Mouse (Mus musculus) adrenal gland, postnatal 14 days (tissue): ENCODE measurements around the gene Pdxp. TPM values are rescaled to one million over a fixed set of nuclear protein-coding genes. Genes with fewer than 3 reads are reported as not detected.
"Not testable (repeated sequence)": the region's sequence is repeated elsewhere in the genome, so short reads cannot be mapped to it uniquely, and the experiment has no call there.

Experiments used
- DNase-seq: peaks from one replicate; pipeline ENCODE4 v3.0.0; 2021; ENCODE audit warnings: mixed read lengths
- long read RNA-seq, 2 experiments: library from polyadenylated mRNA; stranded (forward); transcript quantifications; one replicate each; pipeline ENCODE4 v2.0.0; 2021
- total RNA-seq: library from RNA; stranded (reverse); gene quantifications from 2 replicates; pipeline ENCODE4 v1.2.3, GENCODE M21; 2021

Gene Pdxp
- total RNA-seq: 4.4 and 6.2 TPM in 2 replicates
- long read RNA-seq, experiment 1, transcript Pdxp-201 (2 exons, 2,001 nt): major isoform, 17 of 17 reads
- long read RNA-seq, experiment 1, partial matches to known transcripts: 0 of 17 reads
- long read RNA-seq, experiment 1, other reads (novel, unspliced or antisense): 0 of 17 reads
- long read RNA-seq, experiment 2, transcript Pdxp-201 (2 exons, 2,001 nt): major isoform, 9 of 9 reads
- long read RNA-seq, experiment 2, partial matches to known transcripts: 0 of 9 reads
- long read RNA-seq, experiment 2, other reads (novel, unspliced or antisense): 0 of 9 reads

DNA sequence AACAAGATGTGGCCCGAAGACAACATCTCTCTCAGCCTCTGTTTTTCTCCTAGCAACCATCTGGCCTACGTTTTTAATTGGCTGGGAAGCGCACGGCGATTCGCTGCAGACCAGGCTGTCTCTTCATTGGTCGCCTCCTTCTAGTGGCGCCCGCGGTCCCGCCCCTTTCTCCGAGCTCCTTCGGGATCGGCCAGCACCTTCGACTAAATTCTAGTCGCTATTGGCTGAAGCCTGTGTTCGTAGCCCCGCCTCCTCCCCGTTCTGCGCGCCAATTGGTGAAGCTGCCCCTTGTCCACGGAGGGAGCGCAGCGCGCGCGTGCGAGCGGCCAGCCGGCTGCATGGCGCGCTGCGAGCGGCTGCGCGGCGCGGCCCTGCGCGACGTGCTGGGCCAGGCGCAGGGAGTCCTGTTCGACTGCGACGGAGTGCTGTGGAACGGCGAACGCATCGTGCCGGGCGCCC is at the start of gene Pdxp:
Gene Pdxp (plus strand): TSS at position 288 of the 459 bp plus-strand sequence.
- peak; percentile 97 for DNase-seq

GRCm38 (mm10) chr15:78868398-78868797 is 45.3 kb upstream of the Pdxp start:
- no peak for DNase-seq

- DNase-seq: no peak
Measured at GRCm38 (mm10) chr15:78868826-78869233, 44.9 kb upstream of the Pdxp start.

- DNase-seq: peak; percentile 61
Measured at GRCm38 (mm10) chr15:78869775-78870174, 43.9 kb upstream of the Pdxp start.

DNA sequence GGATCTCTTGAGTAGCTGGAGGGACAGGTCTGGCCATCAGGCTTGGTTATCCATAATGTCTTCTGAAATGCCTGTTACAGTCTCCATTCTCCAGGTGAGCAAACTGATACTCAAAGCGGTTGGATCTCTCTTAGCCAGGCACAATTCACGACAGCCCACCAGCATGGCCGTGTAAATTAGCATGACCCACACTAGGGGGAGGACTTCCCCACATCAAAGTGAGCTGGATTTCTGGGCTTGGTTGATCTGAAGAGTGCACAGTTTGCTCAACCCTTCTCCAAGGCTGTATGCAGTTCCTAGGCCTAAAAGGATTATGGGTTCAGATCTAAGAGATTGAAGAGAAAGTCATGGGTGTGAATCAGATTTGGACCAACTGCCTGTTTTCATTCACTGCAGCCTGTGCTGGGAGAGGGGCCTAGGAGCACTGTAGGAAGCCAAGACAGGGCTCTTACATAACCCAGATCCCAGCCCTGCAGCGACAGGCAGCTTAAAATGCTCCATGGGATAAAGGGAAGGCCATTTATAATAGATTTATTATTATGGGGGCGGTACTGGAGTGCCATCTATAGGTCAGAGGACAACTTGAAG is 41.6 kb upstream of the Pdxp start:
- DNase-seq: no peak

GRCm38 (mm10) chr15:78873803-78874435 is 39.8 kb upstream of the Pdxp start:
- DNase-seq: peak; percentile 63

DNA sequence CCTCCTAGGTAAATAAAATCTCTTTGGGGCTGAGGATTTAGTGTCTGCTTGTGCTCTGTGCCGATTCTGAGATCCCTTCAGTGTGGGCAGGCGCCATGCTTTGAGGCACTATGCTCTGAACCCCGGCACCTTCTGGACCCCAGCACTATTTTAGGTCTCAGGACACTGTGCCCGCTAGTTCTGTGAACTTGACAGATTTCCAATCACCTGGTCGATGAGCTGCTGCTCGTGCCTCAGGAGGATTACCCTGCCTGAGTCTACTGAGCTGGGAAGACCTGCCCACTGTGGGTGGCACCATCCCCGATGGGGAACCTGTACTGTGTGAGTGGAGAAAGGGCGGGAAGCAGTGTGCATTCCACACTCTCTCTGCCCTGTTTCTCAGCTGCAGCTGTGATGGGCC is 38.7 kb upstream of the Pdxp start:
- no peak for DNase-seq

GRCm38 (mm10) chr15:78875537-78875936 is 38.2 kb upstream of the Pdxp start:
- DNase-seq: no peak

- peak; percentile 92 for DNase-seq
Measured at GRCm38 (mm10) chr15:78876258-78876696, 37.4 kb upstream of the Pdxp start.

DNA sequence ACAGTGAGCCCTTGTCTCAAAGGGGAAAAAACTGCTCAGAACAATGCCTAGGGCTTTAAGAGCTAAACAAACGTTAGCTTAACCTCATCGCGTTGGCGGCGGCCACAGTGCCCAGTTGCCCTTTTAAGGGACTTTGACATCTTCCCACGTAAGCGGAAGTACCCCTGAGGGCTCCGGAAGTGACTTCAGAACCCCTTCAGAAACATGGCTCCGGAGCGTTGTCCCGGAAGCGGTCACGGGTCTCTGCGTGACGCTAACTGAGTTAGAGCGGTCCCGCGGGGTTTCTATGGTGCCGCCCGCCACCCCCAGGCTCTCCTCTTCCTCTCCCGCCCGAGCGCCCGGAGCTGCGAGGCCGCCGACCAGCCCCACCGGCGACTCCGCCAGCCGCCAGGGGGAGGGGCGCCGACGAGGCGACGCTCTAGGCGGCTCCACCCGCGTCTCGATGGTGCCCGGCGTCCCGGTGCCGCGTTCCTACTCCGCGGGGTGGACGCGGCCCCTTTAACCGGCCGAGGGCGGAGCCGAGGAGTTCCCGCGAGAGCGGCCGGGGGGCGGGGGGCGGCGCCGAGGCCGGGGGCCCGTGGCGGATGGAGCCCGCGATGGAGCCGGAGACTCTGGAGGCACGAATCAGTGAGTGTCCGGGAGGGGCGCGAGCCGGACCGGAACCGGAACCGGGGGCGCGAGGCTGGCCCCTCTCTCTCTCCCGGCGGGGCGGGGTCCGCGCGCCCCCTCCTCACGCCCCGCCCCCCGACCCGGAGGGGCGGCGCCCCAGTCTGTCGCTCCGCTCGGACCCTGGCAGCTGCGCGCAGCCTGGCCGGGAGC is 36.5 kb upstream of the Pdxp start, which contains the start of gene Gga1:
Gene Gga1 (plus strand): TSS at position 200 of the 819 bp plus-strand sequence.
- DNase-seq: peak; percentile 95

- peak; percentile 46 for DNase-seq
Measured at GRCm38 (mm10) chr15:78877810-78878390, 35.8 kb upstream of the Pdxp start.

DNA sequence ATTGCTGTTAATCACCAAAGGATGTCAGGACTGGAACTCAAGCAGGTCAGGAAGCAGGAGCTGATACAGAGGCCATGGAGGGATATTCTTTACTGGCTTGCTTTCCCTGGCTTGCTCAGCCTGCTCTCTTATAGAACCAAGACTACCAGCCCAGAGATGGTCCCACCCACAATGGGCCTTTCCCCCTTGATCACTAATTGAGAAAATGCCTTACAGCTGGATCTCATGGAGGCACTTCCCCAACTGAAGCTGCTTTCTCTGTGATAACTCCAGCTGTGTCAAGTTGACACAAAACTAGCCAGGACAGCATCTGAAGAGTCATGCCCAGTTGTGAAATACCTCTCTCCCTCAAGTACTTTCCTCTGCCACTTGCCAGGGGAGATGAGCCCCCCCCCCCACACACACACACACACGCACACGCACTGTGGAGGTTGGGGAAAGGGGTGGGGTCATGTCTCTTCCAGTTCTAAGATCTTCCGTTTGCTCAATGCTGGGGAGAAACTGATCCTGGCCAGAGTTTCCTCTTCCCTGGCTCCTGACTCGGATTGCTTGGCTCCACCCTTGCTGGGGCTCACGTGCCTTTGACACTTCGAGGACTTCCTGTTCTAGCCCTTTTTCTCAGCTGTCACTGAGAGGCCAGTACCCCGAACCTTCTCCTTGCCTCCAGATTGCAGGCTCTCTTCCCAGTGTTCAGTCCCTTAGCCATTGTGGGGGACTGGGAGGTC is 34.8 kb upstream of the Pdxp start:
- not testable (repeated sequence) for DNase-seq

DNA sequence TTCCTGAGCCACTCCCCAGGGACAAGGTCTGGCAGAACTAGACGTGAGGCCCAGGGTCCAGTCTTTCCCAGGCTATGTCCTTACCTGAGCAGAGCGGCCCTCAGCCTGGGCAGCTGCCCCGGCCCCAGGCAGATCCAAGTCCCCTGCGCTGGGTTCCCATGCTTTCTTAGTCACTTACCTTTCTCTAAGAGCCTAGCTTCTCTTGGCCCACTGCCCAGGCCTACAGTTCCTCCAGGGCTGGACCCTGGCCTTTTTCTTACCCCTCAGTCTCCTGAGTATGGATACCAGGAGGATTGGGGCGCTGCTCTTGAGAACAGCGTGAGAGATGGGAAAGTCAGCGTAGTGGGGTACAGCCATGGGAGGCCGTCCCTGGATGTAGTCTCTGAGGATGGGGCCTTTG is 33.3 kb upstream of the Pdxp start:
- DNase-seq: no peak

DNA sequence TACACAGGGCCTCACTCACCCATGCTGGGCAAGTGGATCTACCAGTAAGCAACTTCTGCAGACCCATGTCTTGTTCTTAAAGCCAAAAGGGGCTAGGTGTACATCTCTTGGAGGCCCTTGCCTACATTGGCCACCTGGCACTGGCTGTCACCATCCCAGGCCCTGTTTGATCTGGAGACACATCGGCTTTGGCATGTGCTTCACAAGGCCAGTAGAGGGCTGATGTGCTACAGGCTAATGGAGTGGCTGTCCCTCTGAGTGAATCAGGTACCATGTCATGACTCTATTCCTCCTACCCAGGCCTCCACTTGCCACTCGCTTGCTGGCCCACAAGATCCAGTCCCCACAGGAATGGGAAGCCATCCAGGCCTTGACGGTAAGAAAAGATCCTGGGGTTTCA is 31.9 kb upstream of the Pdxp start:
- no peak for DNase-seq

DNA sequence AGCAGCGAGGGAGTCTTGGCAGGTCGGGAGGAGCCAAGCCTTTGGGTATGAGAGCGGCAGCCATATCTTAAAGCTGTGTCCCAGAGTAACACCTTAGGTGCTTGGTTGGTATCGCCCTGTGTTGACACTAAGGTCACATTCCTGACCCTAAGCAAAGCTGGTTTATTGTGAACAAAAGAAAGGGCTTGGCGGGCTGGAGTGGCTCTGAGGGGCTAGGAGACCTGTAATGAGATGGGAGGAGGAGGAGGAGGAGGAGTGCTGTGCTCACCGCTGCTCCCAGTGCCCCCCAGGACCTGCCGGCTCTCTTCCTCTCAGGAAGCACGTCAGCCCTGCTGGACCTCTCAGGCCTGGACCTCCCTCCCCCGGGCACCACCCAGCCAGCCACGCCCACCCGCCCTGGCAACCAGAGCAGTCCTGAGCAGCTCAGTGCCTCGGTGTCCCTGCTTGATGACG is 24.3 kb upstream of the Pdxp start:
- DNase-seq: no peak

DNA sequence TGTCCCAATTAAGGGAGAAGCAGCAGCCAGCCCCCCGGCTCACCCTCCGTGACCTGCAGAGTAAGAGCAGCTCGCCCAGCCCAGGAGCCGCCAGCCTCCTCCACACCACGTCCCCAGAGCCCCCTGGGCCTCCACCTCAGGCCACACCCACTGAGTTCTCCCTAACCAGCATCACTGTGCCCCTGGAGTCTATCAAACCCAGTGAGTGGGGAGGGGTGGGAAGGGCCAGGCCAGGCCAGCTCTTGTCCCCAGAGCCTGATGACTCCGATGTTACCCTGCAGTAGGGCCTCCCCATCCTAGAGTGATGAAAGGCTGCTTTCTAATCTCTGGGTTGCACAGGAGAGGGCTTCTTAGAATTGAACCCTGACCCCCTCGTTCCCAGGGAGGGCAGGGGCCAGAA is 21.3 kb upstream of the Pdxp start:
- no peak for DNase-seq

DNA sequence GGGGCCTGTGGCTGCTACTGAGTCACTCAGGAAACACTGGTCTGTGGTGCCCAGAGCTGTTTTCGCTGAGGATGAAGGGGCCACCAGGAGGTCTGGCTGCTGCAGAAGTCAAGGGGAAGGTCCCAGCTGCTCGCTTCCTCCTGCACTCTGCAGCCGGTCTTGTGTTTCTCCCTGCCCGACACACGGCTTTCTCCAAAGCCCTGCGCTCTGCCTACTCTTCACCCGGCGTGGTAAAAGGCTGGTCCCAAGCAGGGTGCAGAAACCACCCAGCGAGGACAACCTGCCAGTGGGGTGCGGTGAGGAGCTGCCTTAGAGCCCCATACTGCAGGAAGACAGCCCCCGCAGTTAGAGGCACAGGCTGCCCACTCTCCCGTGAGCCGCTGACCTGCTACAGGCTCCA is 19.0 kb upstream of the Pdxp start:
- DNase-seq: no peak

- no peak for DNase-seq
Measured at GRCm38 (mm10) chr15:78895741-78896140, 18.0 kb upstream of the Pdxp start.

DNA sequence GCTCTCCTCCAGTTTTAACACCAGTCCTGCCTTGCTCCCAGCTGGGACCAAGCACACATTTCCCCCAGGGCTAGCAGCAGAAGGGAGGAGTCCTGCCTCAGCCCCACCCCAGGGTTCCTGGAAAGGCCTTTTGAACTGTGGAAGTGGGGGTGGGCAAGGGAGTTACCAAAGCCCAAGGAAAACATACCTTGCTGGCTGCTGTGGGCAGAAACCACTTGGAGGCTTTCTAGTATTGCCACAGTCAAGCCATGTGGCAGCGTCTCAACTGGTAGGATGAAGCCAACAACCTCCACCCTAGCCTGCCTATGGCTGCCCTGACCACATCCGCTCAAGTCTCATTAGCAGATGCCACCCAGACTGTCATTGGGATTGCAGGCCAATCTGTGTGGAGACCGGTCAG is 17.6 kb upstream of the Pdxp start:
- no peak for DNase-seq

GRCm38 (mm10) chr15:78897488-78897887 is 16.2 kb upstream of the Pdxp start:
- no peak for DNase-seq

GRCm38 (mm10) chr15:78898507-78899001 is 15.2 kb upstream of the Pdxp start:
- DNase-seq: no peak
